Mouse (Mus musculus): ENCODE measurements around the gene Cend1. TPM values are rescaled to one million over a fixed set of nuclear protein-coding genes. Genes with fewer than 3 reads are reported as not detected.
A peak's percentile ranks its signal among the peaks of the same experiment; 100 is the strongest.

Gene Cend1
- not detected in 2 replicates for polyA plus RNA-seq (2015; fragmentation: Nextera tagmentation; extraction: Ambion mirVana)

DNA sequence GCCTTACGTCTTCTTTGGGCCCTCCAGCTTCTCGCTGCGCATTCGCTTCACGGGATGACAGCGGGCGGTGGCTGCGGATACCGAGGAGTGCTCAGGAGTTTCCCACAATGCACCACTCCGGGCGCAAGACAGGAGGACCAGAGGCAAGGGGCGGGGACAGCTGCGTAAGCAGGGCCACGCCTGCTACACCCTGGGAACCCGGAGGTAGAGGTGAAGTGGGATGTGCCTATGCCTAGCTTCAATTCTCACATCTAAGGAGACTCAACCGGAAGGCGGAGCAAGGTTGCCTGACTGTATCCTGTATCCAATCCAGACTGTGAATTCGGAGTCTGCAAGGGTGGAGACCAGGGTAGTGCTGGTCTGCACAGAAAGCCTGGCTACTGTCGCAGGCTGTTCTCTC lies at the start of gene Cend1:
Gene Cend1 (minus strand): TSS at position 182 of the 400 bp plus-strand sequence.
- Histone ChIP-seq H3K9ac (no peak within 1 kb of the TSS), H3K9me3 (replicated peaks) (no peaks in the 10 kb centered on the region), H3K27ac (replicated peaks) (no peak within 1 kb of the TSS), H3K36me3 (replicated peaks) (peaks cover 31% of the 10 kb centered on the region), H3K4me1 (replicated peaks) (peaks cover 50% of the 10 kb centered on the region), H3K4me3 (replicated peaks) (no peak within 1 kb of the TSS), H3K27me3 (peaks cover 18% of the 10 kb centered on the region), H3K4me2 (no peak within 1 kb of the TSS)
- 22% methylated on average over 19 of the region's 19 CpGs for WGBS (ENCODE audit: insufficient replicate concordance)
- no peak; the same call in 1 of the 2 replicates for ATAC-seq (ENCODE audit: insufficient read depth)

DNA sequence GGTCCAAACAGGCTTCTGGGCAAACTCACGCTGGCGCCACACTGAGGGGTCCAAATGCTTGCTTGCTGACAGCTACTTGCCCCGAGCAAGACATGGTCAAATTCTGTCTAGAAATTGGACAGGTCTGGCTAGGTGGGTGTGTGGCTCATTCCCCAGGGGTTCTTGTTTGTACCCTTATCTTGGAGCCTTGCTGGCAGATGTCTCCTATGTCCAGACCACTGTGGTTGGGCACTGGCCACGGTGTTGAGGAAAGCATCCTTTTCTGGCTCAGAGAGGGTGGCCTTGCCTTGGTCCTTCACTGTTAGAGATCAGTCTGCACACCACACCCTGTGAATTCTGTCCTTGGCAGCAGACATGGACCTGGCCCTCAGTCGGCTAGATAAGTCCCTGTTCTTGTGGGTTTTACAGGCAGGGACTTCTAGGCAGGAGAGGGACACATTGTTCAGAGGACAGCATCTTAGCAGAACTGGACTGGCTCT lies 49.0 kb upstream of the Cend1 start:
- WGBS (ENCODE audit: insufficient replicate concordance), result 12% methylated on average over 5 of the region's 5 CpGs
- Histone ChIP-seq H3K9ac (no peak overlapping the region), H3K4me1 (replicated peaks) (peaks cover 75% of the 10 kb centered on the region), H3K27me3 (peaks cover 31% of the 10 kb centered on the region), H3K36me3 (replicated peaks) (0 out of 2 replicates have a peak, but pooled peaks cover 2% of the 10 kb centered on the region), H3K9me3 (replicated peaks) (no peaks in the 10 kb centered on the region), H3K4me2 (peak overlapping the region; percentile 99; the same call in 1 of the 2 replicates), H3K27ac (replicated peaks) (peak overlapping the region; percentile 91; the same call in 1 of the 2 replicates), H3K4me3 (replicated peaks) (no peak overlapping the region)
- ATAC-seq (ENCODE audit: insufficient read depth), result no peak

DNA sequence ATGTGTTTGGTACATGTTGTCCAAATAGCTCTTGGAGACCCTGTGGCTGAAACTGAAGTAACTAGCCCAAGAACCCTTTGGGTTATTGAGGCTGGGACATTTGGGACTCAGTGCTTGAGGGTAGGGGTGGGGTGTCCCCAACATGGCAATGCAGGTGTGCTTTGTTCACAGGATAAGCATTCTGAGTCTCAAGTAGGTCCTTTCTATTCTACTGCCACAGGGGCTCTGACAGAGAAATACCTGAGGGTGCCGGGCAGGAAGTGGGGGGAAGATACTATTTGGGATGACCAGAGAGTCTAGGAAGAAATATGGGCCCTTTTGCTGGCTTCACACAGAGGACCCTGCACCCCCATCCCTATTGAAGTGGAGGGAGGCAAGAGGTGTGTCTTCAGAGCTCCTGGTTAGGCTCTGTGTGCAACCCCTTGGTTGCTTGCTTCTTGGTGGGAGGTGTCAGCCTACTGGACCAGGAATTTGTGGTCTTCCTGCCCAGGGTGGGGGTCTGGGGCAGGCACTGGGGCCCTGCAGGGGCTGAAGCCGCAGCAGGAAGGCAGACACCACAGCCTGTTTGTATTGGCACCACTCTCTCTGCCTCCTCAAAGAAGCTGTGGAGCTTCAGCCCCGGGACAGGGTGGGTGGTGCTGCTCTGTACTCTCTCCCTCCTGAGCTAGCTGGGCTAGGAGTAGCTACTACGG lies 48.4 kb upstream of the Cend1 start:
- Histone ChIP-seq H3K4me2 (peak overlapping the region; percentile 99), H3K27me3 (peaks cover 25% of the 10 kb centered on the region), H3K9ac (no peak overlapping the region), H3K9me3 (replicated peaks) (no peaks in the 10 kb centered on the region), H3K36me3 (replicated peaks) (peaks cover 6% of the 10 kb centered on the region), H3K4me1 (replicated peaks) (peaks cover 77% of the 10 kb centered on the region), H3K27ac (replicated peaks) (peak overlapping the region; percentile 91), H3K4me3 (replicated peaks) (no peak overlapping the region)
- WGBS (ENCODE audit: insufficient replicate concordance), result 14% methylated on average over 4 of the region's 4 CpGs
- no peak for ATAC-seq (ENCODE audit: insufficient read depth)

DNA sequence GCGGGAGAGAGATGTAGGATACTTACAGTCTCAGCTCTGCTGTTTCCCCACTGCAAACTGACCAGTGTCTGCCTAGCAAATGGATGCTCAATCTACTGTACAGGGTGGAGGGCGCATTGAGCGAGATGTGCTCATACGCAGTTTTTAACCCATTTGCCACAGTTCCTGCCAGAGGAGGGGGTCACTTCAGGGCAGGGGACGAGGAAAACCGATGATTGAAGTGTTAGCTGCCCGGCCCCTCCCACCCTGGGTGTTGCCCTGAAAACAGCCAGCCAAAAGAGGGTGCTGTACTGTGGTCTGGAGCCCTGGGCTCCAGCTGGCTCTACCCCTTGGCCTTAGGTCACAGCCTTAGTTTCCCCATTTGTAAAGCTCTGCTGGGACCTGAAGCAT lies 47.7 kb upstream of the Cend1 start:
- Histone ChIP-seq H3K9ac (no peak overlapping the region), H3K27me3 (peaks cover 17% of the 10 kb centered on the region), H3K4me2 (peak overlapping the region; percentile 99), H3K36me3 (replicated peaks) (peaks cover 13% of the 10 kb centered on the region), H3K4me1 (replicated peaks) (peaks cover 75% of the 10 kb centered on the region), H3K27ac (replicated peaks) (peak overlapping the region; percentile 91), H3K9me3 (replicated peaks) (no peaks in the 10 kb centered on the region), H3K4me3 (replicated peaks) (peak overlapping the region; percentile 74)
- WGBS (ENCODE audit: insufficient replicate concordance), result 3% methylated on average over 7 of the region's 7 CpGs
- ATAC-seq (ENCODE audit: insufficient read depth), result peak; percentile 6; the same call in 1 of the 2 replicates

DNA sequence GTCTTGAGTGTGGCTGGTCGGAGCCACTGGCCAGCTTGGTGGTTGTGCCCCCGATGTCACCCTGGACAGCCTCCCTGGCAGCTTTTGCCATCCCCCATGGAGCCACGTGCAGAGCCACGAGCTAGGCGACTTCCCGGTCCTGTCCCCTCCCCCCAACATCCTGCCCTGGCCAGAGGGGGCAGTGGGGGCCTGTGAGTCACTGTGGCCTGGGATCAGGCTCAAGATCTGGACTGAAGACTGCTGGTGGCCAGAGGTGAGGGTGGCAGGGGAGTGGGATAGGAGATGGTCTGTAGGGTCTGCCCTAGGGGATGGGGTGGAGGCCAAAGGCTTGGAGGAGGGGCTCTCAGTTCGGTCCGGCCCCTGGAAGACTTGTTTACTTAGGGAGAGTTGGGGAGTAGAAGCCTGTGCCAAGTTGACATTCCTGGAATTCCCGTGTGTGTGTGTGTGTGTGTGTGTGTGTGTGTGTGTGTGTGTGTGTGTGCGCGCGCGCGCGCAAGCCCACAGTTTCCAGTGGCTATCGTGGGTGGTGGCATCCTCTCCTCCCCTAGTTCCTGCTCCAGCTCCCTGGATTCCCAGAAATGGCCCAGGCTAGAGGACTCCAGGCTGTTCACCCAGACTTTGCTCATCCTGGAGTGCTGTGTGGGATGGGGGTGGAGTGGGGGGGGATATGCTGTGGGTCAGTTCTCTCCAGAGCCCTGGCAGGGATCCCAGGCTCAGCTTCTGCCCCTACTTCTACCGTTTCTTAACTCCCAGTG lies 47.1 kb upstream of the Cend1 start:
- peak overlapping the region; percentile 74 for H3K4me3 ChIP-seq (replicated peaks)
- H3K9ac ChIP-seq, result peak overlapping the region; percentile 81
- WGBS (ENCODE audit: insufficient replicate concordance), result under 1% methylated on average over 17 of the region's 17 CpGs
- H3K9me3 ChIP-seq (replicated peaks), result no peaks in the 10 kb centered on the region
- H3K27me3 ChIP-seq, result peaks cover 12% of the 10 kb centered on the region
- peak overlapping the region; percentile 99 for H3K4me2 ChIP-seq
- peaks cover 18% of the 10 kb centered on the region for H3K36me3 ChIP-seq (replicated peaks)
- peaks cover 70% of the 10 kb centered on the region for H3K4me1 ChIP-seq (replicated peaks)
- H3K27ac ChIP-seq (replicated peaks), result peak overlapping the region; percentile 91
- peak; percentile 43 for ATAC-seq (ENCODE audit: insufficient read depth)

DNA sequence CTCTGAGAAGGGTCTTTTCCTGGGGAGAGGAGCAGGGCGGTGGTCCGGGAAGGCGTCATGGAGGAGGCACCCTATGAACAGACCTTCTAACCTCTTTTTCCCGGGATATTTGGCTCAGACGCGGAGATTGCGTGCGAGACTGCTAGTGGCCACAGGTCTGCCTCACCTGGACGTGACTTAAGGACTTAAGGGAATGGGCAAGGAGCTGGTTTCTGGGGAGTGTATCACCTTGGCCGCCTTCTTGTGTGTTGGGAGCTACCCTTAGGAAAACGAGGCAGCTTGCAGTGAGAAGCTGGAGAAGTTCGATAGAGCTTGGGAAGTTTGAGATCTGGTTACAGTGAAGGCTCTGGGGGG lies 46.5 kb upstream of the Cend1 start:
- peaks cover 24% of the 10 kb centered on the region for H3K36me3 ChIP-seq (replicated peaks)
- H3K9ac ChIP-seq, result peak overlapping the region; percentile 81
- peak overlapping the region; percentile 91 for H3K27ac ChIP-seq (replicated peaks)
- H3K4me3 ChIP-seq (replicated peaks), result peak overlapping the region; percentile 74
- peaks cover 5% of the 10 kb centered on the region for H3K27me3 ChIP-seq
- H3K4me1 ChIP-seq (replicated peaks), result peaks cover 63% of the 10 kb centered on the region
- under 1% methylated on average over 12 of the region's 12 CpGs for WGBS (ENCODE audit: insufficient replicate concordance)
- H3K4me2 ChIP-seq, result peak overlapping the region; percentile 99
- no peaks in the 10 kb centered on the region for H3K9me3 ChIP-seq (replicated peaks)
- no peak for ATAC-seq (ENCODE audit: insufficient read depth)

DNA sequence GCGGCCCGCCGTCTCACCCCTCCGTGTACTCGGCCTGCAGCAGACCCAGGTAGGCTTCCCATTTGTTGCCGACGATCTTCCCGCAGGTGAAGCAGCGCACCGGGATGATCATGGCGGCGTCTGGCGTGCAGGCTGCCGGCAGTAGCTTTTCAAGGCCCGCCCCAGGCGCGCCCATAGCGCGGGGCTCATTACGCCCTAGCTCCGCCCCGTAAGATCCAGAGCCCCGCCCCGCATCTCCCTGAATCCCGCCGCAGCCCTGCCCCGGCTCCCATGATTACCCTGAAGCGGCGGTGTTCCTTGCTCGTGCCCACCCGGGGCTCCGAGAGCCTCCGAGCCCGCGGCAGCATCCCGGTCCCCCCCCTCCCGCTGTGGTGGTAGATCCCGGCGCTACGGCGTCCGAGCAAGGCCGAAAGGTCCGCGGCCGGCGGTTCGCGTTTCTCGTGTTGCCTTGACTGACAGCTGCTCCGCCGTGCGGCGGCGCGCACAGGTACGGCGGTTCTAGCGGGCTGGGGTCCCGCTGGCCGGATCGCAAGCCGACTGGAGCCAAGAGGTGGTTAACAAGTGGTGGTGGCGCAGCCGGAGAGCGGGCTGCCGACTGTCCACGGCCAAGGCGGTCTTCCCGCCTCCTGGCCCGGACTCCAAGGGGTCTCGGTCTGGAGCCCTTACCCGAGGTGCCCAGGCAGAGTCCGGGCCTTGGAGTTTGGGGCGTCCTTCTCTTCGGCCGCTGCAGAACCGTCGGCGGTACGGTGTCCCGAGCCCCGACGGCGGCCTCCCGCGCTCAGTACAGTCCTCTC lies 45.9 kb upstream of the Cend1 start, which contains the start of the genes Polr2l and Tspan4:
Gene Polr2l (minus strand): TSS at position 122 of the 794 bp plus-strand sequence.
Gene Tspan4 (plus strand): TSS at position 230 of the 794 bp plus-strand sequence.
- H3K27me3 ChIP-seq, result no peaks in the 10 kb centered on the region
- no peaks in the 10 kb centered on the region for H3K9me3 ChIP-seq (replicated peaks)
- WGBS (ENCODE audit: insufficient replicate concordance), result under 1% methylated on average over 87 of the region's 87 CpGs
- H3K9ac ChIP-seq, result peak within 1 kb of the TSS; percentile 81
- H3K4me2 ChIP-seq, result peak within 1 kb of the TSS; percentile 99
- peak; percentile 75 for ATAC-seq (ENCODE audit: insufficient read depth)
- peaks cover 30% of the 10 kb centered on the region for H3K36me3 ChIP-seq (replicated peaks)
- H3K4me1 ChIP-seq (replicated peaks), result peaks cover 61% of the 10 kb centered on the region
- H3K4me3 ChIP-seq (replicated peaks), result peak within 1 kb of the TSS; percentile 74
- H3K27ac ChIP-seq (replicated peaks), result peak within 1 kb of the TSS; percentile 91

DNA sequence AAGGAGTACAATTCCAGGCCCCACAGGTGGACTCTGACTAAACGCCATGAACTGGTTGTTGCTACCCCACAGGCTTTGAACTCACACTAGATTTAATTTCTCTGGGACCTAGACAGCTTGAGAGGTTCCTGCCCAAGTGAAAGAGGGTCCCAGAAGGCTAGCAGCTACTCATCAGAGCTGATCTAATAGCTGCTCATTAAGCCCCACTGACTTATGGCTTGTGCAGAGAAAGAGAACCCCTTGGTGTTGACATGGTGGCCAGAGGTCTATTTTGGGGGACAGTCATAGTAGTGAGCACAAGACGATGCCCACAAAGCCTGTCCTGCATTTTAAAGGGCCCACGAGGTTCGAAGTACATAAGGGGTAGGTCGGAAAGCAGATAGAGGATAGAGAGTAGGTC lies 44.9 kb upstream of the Cend1 start:
- ATAC-seq (ENCODE audit: insufficient read depth), result no peak
- peak overlapping the region; percentile 91; the same call in 1 of the 2 replicates for H3K27ac ChIP-seq (replicated peaks)
- H3K4me3 ChIP-seq (replicated peaks), result peak overlapping the region; percentile 74
- 6% methylated on average over 5 of the region's 5 CpGs for WGBS (ENCODE audit: insufficient replicate concordance)
- no peaks in the 10 kb centered on the region for H3K27me3 ChIP-seq
- peaks cover 40% of the 10 kb centered on the region for H3K36me3 ChIP-seq (replicated peaks)
- H3K9ac ChIP-seq, result peak overlapping the region; percentile 81
- H3K4me1 ChIP-seq (replicated peaks), result peaks cover 70% of the 10 kb centered on the region
- H3K9me3 ChIP-seq (replicated peaks), result no peaks in the 10 kb centered on the region
- H3K4me2 ChIP-seq, result peak overlapping the region; percentile 99

DNA sequence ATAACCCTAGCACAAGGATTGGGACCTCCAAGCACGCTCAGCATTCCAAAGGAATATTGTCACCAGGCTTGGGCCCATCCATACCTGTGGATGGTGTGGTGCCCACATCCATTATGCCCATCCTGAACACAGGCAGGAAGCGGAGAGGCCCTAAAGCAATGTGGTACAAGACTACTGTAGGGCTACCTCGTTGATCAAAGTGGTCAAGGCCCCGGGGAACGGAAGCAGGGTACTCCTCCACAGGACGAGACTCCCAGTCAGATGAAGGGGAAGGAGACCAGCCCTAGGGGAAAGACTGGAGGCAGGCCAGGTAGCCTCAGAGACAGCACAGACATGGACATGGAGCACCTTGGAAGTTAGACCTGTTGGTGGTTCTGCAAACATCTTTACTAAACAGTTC lies 43.5 kb upstream of the Cend1 start:
- Histone ChIP-seq H3K27ac (replicated peaks) (no peak overlapping the region), H3K4me3 (replicated peaks) (no peak overlapping the region), H3K27me3 (no peaks in the 10 kb centered on the region), H3K9ac (no peak overlapping the region), H3K4me1 (replicated peaks) (peaks cover 75% of the 10 kb centered on the region), H3K9me3 (replicated peaks) (no peaks in the 10 kb centered on the region), H3K36me3 (replicated peaks) (peaks cover 41% of the 10 kb centered on the region), H3K4me2 (no peak overlapping the region)
- 75% methylated on average over 6 of the region's 6 CpGs for WGBS (ENCODE audit: insufficient replicate concordance)
- no peak for ATAC-seq (ENCODE audit: insufficient read depth)

DNA sequence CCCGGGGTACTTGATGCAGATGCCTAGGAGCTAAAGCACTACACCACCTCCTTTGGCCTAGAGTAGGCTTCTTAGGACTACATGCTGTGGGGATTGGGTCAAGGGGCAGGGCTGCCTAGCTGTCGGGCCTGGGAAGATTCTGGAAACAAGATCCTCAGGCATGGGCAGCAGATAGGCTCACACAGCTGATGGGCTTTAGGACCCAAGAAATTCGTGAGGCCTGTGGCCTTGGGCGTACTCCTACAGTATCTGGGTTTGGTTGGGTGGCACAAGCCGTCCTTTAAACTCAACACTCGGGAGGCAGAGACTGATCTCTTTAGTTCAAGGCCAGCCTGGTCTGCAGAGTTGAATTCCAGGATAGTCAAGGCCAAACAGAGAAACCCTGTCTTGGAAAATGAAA lies 42.9 kb upstream of the Cend1 start:
- H3K4me1 ChIP-seq (replicated peaks), result peaks cover 75% of the 10 kb centered on the region
- no peak overlapping the region for H3K4me2 ChIP-seq
- no peaks in the 10 kb centered on the region for H3K27me3 ChIP-seq
- H3K9me3 ChIP-seq (replicated peaks), result no peaks in the 10 kb centered on the region
- H3K27ac ChIP-seq (replicated peaks), result no peak overlapping the region
- no peak overlapping the region for H3K9ac ChIP-seq
- peaks cover 41% of the 10 kb centered on the region for H3K36me3 ChIP-seq (replicated peaks)
- ATAC-seq (ENCODE audit: insufficient read depth), result no peak
- H3K4me3 ChIP-seq (replicated peaks), result no peak overlapping the region
- WGBS (ENCODE audit: insufficient replicate concordance), result 63% methylated on average over 6 of the region's 6 CpGs
